Mouse (Mus musculus) ES-Bruce4 (cell line): ENCODE results near the gene Ptpn14.

Source experiments
- CTCF ChIP-seq: IDR thresholded peaks from one replicate; pipeline ENCODE4 v1.8.1; 2011; ENCODE audit warnings: low read depth, low read length
- EP300 ChIP-seq: IDR thresholded peaks from 2 replicates; pipeline ENCODE4 v1.6.1; 2011; ENCODE audit warnings: low read depth, low read length; ENCODE audit not compliant: insufficient read depth
- POLR2A ChIP-seq: IDR thresholded peaks from one replicate; pipeline ENCODE4 v1.8.1; 2011; ENCODE audit warnings: low read length; ENCODE audit not compliant: insufficient read depth

DNA sequence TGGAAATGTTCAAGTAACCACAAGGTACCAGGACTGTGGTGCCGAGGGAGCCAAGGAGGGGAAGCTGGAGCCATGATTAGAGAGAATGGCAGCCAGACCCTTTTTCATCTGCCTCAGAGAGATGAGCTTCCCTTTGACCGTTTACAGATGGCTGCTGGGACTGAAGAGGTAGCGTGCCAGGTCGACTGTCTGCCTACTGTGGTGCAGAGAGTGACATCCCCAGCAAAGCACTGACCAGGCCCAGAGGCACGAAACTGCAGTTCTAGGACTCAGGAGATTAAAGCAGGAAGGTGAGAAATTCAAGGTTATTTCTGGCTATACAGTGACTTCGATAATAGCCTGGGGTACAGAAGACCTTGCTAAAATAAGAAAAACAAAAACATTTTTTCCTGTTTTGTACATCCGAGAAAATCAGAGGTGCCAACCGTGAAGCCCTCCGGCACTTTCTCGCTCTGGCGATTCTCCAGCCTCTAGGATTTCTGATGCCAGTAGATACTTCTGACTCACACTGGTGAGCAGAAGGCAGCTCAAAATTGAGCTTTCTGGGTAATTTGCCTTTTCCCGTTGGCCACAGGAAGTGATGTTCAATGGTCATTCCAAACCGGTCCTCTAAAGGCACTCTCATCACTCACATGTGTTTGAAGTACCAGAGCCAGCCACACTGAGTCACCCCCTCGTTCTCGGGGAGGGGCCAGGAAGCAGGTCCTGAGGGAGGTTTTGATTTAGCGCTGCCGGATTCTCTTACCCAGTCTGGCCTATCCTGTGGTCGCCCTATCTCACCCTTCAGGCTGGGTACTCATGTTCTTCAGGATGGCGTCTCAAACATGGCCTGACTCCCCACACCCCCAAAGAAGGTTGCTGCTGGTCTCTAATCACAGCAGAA lies 11.9 kb upstream of the Ptpn14 start:
- TF ChIP-seq CTCF: no peak
- TF ChIP-seq EP300: no peak
- no peak for TF ChIP-seq POLR2A
